Mouse (Mus musculus) cortical plate, adult 2 months (tissue): ENCODE results near the gene Dnajb8. TPM values are rescaled to one million over a fixed set of nuclear protein-coding genes. Genes with fewer than 3 reads are reported as not detected.

Experiments
- H3K27ac ChIP-seq: fragments of 200-500 bp; 2 replicates; pipeline ENCODE4 v1.5.1; 2012; ENCODE audit warnings: low read length, control low read depth, inconsistent platforms; ENCODE audit not compliant: insufficient read depth
- H3K4me1 ChIP-seq: fragments of 200-500 bp; 2 replicates; pipeline ENCODE4 v1.6.1; 2011; ENCODE audit warnings: low read length; ENCODE audit not compliant: control insufficient read depth, insufficient read depth
- H3K4me3 ChIP-seq: fragments of 200-500 bp; 2 replicates; pipeline ENCODE4 v1.5.1; 2011; ENCODE audit warnings: mild to moderate bottlenecking, low read length, control low read depth; ENCODE audit not compliant: insufficient read depth
- CTCF ChIP-seq: fragments of 200-500 bp; IDR thresholded peaks from 2 replicates; pipeline ENCODE4 v1.5.1; 2011; ENCODE audit warnings: mild to moderate bottlenecking, control low read depth, low read length; ENCODE audit not compliant: insufficient read depth; ENCODE audit errors: extremely low read depth
- POLR2A ChIP-seq: fragments of 200-500 bp; IDR thresholded peaks from 2 replicates; pipeline ENCODE4 v1.6.1; 2011; ENCODE audit warnings: mild to moderate bottlenecking, low read length, control low read depth; ENCODE audit not compliant: insufficient read depth; ENCODE audit errors: extremely low read depth
- polyA plus RNA-seq: library from polyadenylated mRNA; depleted of rRNA; stranded (reverse); fragments of >200 nt; gene quantifications from 2 replicates; pipeline ENCODE4 v1.2.3, GENCODE M21; 2012

Dnajb8 gene
- polyA plus RNA-seq, 1 experiment = not detected

DNA sequence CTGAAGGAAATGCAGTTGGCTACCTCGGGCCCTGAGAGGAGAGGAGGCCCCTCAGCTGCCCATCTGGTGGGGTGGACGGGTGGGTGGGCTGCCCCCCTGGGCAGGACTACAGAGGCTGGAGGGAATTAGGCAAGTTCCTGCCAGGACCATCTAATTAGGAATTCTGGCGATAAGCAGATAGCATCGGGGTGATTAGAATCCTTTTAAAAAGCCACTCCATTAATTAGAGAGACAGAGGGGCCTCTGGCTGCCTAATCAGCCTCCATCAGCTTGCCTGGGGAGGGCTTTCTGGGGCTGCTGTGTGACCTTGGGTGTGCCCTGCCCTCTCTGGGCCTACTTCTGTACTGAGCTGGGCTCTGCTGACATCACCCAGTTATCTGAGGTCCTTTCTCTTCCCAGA is 3.0 kb upstream of the Dnajb8 start:
- Histone ChIP-seq H3K27ac (no peak overlapping the region), H3K4me1 (no peaks in the 10 kb centered on the region), H3K4me3 (no peak overlapping the region)
- TF ChIP-seq CTCF = no peak
- TF ChIP-seq POLR2A = no peak

DNA sequence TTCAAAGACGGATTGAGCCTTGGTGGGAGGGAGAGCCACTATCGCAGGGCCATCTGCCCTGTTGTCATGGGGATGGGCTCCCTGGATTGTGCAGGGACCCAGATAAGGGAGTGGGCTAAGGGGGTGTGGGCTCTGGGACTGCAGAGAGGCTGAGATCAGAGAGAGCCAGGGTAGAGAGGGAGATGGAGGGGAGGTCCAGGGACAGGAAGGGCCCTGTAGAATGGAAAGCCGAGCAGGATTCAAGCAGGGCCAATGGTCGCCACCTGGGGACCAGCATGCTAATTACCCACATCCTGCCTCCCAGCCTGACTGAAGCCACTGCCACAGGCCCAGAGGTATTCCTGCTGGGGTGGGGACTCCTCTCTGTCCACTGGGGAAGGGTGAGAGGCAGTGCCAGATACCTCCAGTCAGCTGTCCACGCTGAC is 4.5 kb downstream of the Dnajb8 start:
- no peak overlapping the region for H3K27ac ChIP-seq
- H3K4me1 ChIP-seq = no peaks in the 10 kb centered on the region
- H3K4me3 ChIP-seq = no peak overlapping the region
- no peak for TF ChIP-seq POLR2A
- no peak for TF ChIP-seq CTCF

DNA sequence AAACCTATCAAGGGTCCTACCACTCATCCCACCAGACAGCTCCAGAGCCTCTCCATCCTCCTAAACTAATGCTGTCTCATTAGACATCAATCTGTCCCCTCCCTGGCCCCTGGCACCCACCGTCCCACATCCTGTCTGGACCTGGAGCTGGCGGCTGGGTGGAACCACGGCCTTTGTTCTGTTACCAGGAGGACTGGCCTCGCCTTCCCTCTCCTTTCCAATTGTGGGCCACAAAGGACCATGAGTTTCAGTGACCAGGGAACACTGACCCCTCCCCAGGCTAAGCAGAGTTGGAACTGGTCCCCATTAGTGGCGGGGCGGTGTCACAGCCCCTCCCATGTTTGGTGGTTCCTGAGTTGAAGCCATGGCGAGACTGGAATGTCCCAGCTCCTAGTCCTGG is 5.5 kb downstream of the Dnajb8 start:
- TF ChIP-seq POLR2A (no peak), CTCF (no peak)
- Histone ChIP-seq H3K27ac (no peak overlapping the region), H3K4me1 (no peaks in the 10 kb centered on the region), H3K4me3 (no peak overlapping the region)

DNA sequence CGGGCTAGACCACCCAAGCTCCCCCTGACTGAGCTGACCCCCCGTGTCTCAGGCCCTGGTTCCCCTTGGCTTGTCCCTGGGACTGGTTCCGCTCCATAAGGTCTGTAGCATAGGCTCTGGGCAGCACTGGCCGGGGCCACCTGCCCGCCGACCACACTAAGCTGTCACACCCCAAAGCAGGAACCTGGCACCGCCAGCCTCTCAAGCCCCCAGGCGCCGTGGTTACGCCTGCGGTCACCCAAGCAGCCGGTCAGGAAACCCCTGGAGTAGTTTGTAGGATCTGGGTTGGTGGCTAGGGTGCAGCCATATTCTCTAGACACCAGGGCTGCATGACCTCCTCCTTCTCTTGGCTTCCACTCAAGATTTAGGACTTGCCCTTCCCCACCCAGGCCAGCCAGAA is 7.2 kb downstream of the Dnajb8 start:
- Histone ChIP-seq H3K4me3 (no peak overlapping the region), H3K27ac (no peak overlapping the region), H3K4me1 (no peaks in the 10 kb centered on the region)
- TF ChIP-seq CTCF (no peak), POLR2A (no peak)

DNA sequence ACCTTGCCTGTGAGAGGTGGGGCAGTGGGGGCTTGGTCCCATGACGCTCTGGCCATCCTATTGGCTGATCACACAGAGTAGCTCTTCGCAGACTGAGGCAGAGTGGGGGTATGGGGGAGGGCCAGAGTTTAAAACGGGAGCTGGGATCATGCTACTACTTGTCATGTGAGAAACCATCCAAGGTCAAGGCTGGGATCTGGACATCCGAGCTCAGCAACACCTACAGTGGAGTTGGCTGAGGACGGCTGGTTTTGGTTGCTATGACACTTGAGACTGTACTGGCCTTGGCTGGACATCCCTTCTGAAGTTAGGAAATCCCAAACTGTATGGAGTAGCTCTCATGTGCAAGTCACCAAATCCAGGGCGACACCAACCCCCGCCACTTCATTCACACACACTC is 9.8 kb downstream of the Dnajb8 start:
- H3K4me3 ChIP-seq = no peak overlapping the region
- H3K27ac ChIP-seq = no peak overlapping the region
- TF ChIP-seq POLR2A (no peak), CTCF (no peak)
- no peaks in the 10 kb centered on the region for H3K4me1 ChIP-seq

DNA sequence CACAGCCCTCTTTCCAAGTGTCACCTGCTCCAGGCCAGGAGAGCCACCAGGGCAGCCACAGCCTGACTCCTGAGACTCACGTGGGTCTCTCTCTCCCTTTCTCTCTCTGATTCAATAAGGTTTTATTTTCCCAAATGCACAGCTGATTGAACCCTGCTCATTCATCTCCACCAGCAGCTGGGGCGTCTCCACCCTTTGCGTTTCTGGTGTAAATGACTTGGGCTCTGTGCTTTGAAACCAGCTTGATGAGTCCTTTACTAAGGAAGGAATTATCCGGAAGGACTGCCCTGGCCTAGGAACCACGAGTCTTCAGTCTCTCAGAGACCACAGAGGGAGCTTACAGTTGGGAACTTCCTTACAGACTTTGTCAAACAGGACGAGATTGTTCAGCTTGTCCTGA is 10.2 kb downstream of the Dnajb8 start:
- TF ChIP-seq CTCF = no peak
- no peak for TF ChIP-seq POLR2A
- H3K4me3 ChIP-seq = no peak overlapping the region

DNA sequence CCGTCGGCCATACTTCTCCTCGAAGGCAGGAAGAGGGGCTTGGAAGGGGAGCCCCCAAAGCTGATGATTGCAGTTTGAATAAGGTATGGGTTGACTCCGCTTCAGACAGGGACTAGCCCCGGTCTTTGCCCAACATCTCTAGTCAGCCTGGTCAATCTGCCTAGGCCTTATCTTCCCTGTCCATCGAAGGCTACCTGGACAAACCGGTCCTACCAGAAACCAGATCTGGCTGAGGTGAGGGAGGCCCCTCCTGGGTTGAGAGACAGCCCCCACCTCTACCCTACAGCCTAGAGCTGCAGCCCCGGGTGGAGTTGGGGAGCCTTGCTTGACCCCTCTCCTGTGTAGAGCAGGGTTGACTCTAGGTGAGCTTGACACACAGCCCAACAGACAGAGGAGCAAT is 11.9 kb downstream of the Dnajb8 start:
- Histone ChIP-seq H3K4me3 (no peak overlapping the region), H3K4me1 (no peaks in the 10 kb centered on the region), H3K27ac (no peak overlapping the region)
- no peak for TF ChIP-seq CTCF
- TF ChIP-seq POLR2A = no peak

More for the DNA sequence above, 10.2 kb downstream of the Dnajb8 start:
- Histone ChIP-seq H3K27ac (no peak overlapping the region), H3K4me1 (no peaks in the 10 kb centered on the region)

DNA sequence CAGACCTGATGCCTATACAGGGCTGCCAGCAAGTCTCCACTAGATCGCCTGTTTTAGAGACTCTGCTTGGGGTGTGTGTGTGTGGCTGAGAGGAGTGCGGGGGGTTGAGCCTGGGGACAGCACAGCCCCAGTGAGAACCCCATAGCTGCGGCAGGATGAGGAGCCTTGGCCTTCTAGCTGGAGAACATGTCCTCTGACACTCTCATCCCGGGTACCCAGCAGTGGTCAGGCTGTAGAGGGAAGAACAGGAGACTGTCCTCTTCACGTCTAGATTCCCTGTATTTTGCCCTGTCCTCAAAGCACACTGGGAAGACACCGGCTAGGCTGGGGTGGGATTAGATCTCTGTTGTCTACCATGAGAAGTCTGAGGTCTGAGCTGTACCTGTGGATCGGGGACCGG is 13.4 kb downstream of the Dnajb8 start:
- TF ChIP-seq CTCF (no peak), POLR2A (no peak)
- Histone ChIP-seq H3K4me1 (no peaks in the 10 kb centered on the region), H3K27ac (no peak overlapping the region), H3K4me3 (no peak overlapping the region)

DNA sequence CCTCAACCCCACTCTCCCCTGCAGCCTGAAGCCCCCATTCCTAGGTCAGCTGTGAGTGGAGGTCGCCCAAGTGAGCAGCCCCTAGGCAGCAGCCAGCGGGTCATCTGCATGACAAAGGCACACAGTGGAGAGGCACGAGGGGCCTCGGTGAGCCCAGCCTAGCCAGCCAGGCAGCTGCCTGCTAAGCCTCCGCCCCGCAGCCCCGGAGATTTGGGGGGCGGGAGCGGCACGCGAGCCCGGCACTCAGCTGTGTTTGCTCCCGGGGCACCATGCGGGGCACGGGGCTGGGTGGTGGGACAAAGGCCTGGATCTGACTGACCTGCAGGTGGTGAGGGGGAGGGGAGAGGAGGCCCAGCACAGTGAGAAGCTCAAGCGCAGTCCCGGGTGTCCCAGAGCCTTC is 13.9 kb downstream of the Dnajb8 start:
- H3K4me3 ChIP-seq = no peak overlapping the region
- no peaks in the 10 kb centered on the region for H3K4me1 ChIP-seq
- TF ChIP-seq CTCF (no peak), POLR2A (no peak)
- no peak overlapping the region for H3K27ac ChIP-seq

DNA sequence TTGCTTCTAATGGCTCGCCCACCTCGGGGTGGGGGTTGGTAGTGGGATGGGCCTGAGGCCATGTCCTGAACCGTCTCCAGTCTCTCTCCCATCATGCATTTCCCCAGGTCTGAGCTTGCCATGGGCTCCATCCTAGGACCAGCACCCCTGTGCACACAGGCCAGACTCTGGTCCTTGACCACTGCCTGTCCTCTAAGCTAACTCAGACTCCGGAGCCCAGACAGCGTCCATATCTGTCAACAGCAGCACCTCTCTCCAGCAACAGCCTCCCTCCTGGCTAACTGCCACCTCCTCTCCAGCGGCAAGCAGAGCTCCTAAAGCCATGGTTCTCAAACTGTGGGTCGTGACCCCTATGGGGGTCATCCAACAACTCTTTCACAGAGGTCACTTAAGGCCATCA is 14.4 kb downstream of the Dnajb8 start:
- Histone ChIP-seq H3K27ac (no peak overlapping the region), H3K4me1 (no peaks in the 10 kb centered on the region), H3K4me3 (no peak overlapping the region)
- TF ChIP-seq POLR2A (no peak), CTCF (no peak)

DNA sequence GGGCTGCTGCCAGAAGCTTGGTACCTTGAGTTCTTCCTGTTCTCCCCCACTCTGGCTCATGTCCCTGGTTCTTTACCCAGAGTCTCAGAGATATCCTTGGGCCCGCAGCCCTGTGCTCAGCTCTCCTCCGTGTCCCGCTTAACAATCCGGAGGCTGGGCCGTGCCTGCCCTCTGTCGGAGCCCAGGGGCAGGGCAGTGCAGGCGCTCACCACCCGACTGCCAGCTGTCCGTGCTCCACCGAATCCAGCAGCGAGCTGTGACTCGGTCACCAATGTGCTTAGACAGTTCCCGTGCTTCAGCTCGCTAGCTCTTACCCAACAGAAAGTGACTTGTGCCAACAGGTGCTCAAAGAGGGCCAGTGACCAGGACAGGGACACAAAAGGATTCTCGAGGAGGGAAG is 20.5 kb downstream of the Dnajb8 start:
- no peaks in the 10 kb centered on the region for H3K4me1 ChIP-seq
- TF ChIP-seq POLR2A (no peak), CTCF (peak; percentile 44)
- no peak overlapping the region for H3K27ac ChIP-seq
- H3K4me3 ChIP-seq = no peak overlapping the region
